Mouse (Mus musculus): ENCODE data around the gene Itpr2. TPM values are rescaled to one million over a fixed set of nuclear protein-coding genes. Genes with fewer than 3 reads are reported as not detected.
A peak's percentile ranks its signal among the peaks of the same experiment; 100 is the strongest.

Gene Itpr2
- total RNA-seq, 2 experiments from 2014 or later, result 8.6 to 10.1 TPM

DNA sequence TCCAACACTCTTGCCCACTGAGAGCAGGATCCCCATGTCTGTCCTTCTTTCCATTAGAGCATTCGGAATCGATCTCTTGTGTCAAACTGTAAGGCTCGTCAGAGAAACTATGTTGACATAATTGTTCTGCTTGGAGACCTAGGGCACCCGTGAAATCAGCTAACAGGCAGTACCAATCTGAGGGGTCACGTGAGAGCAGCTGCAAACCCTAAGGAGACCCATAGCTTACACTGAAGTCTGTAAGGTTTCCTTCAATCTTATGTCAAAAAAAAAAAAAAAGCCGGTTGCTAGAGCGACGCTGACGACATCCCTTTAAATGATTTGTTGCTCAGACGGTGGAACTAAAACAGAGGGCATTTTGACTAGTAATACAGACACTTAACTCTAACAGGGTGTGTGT, 212.2 kb downstream of the Itpr2 start:
- ATAC-seq (replicated peaks; ENCODE audit: low FRiP score, low TSS enrichment, poor library complexity, severe bottlenecking), result no peak

DNA sequence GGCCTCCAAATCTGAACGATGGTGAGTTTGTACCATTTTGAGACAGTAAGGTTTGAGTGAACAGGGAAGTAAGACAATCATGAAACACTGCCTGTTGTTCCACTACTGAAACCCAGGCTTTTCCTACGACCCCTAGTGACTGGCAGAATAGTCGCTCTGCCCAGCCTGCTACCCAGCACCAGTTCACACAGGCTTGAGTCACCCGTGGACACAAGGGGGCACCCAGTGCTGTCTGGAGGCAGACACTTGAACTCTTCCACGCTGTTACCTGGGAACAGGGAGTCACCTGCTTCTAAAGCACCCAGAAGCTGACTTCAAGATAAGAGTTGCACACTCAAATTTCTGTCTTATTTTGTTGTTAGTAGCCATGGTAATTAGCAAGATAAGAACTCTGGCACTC, 213.8 kb downstream of the Itpr2 start:
- ATAC-seq (replicated peaks; ENCODE audit: low FRiP score, low TSS enrichment, poor library complexity, severe bottlenecking), result 0 out of 2 replicates have a peak, but pooled peaks have one; percentile 9

DNA sequence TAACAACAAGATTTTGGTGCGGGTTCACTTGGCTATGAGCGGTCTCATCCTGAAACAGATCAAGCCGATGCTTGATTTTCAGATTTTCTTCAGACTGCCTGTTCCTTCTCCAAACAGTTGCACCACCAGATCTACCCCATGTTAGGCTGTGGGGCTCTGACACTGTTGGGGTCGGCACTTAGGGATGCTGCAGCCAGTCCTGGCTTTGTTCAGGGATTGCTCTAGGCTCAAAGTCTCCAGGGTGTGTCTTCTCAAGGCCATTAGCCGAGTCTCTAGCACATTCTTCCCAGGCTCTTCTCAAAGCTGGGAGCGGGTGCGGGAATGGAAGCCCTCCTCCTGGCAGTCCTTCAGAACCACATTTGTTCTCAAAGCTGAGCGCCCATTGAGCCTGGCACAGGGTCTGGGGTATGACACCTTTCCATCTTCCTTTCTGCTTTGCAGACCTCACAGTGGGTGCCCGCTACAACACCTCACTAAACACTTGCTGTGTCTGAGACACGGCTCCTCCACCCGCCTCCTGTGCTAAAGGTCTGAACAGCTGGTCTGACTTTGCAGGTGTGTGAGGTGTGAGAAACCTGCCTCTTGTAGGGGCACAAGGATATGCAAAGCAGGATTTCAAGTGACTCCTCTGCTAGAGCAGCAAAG, 217.0 kb downstream of the Itpr2 start:
- no peak for ATAC-seq (replicated peaks; ENCODE audit: low FRiP score, low TSS enrichment, poor library complexity, severe bottlenecking)

DNA sequence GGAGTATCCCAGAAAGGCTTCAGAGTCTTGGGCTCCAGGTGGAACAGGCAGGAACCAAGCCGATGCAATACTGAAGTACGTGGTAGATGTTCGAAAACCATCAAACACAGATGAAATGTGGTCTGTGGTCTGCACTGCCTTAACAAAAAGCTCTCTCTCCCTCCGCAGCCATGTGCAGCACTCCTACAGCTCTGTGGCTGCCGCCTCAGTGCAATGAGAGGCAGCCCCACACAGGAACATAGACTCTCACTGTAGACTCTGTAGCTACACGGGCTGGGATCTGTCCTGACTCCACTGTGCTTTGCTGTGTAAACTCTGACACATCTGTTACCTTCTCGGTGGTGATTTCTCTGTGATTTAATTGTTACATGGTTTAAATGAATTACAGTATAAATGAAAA, 218.0 kb downstream of the Itpr2 start:
- ATAC-seq (replicated peaks; ENCODE audit: low FRiP score, low TSS enrichment, poor library complexity, severe bottlenecking), result no peak

DNA sequence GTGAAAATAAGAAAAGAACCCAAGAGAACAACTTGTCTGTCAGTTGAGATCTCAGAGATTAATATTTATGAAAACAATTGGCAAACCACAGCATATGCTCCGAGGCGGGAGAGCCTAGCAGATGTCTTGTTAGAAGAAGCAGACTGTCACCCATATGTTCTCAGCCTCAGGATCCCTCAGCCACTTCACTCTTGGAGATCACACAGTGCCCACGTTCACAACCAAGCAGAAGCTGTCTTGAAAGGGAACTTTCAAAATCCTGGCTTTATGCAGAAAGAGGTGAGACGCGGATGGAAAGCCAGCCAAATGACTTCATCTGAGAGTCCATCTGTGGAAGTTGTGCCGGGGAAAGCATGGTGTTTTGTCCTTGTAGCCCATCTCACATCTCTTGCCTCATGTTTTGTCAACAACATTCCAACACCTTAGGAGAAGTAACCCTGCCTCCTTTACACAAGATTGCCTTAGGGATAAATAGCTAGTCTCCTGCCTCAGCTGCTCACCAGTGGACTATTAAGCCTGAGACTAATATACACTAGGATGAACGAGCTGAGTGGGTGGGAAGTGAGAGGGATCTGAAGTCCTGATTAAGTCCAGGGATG, 219.9 kb downstream of the Itpr2 start:
- no peak for ATAC-seq (replicated peaks; ENCODE audit: low FRiP score, low TSS enrichment, poor library complexity, severe bottlenecking)

DNA sequence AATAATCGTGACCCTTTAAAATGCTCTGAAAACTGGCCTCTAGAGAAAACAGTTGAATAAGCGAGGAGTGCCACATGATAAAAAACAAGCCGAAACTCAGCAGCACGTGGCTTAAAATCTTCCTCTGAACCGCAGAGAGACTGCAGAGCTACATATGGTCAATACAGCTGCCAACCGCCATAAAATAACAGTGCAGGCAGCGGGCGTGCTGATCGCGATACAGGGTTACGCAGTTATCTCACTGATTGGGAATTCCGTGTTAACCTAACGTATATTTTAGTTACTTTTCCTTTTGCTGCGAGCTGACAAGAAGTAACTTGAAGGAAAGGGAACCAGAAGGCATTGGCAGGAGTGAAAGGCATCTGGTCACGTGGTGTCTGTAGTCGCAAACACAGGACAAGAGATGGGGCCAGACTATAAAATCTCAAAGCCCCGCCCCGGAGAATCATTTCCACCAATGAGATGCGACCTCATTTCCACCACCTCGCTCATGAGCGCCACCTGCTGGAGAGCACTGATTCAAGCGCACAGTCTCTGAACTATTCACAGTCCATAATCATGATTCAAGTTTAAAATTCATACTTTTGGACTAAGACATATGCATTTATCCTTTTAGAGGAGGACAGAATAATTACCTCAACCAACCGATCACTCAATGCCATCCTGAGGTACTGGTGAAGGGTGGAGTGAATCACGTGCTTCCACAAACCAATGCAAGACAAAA, 220.7 kb downstream of the Itpr2 start:
- peak; percentile 49; the same call in 1 of the 2 replicates for ATAC-seq (replicated peaks; ENCODE audit: low FRiP score, low TSS enrichment, poor library complexity, severe bottlenecking)

DNA sequence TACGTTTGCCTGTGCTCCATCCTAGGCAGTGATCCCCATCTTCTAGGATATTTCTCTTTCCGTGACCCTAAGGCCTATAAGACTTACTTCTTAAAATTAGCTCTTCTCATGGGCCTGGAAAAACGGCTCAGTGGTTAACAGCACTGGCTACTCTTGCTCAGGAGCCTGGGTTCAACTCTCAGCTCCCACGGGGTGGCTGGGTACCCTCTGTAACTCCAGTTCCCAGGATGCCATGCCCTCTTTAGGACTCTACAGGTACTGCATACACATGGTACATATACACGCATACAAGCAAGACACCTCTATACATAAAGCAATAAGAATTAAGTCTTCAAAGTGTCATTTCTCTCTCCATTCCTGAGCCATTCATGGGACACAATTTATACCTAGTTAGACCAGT, 228.8 kb downstream of the Itpr2 start:
- no peak for ATAC-seq (replicated peaks; ENCODE audit: low FRiP score, low TSS enrichment, poor library complexity, severe bottlenecking)

DNA sequence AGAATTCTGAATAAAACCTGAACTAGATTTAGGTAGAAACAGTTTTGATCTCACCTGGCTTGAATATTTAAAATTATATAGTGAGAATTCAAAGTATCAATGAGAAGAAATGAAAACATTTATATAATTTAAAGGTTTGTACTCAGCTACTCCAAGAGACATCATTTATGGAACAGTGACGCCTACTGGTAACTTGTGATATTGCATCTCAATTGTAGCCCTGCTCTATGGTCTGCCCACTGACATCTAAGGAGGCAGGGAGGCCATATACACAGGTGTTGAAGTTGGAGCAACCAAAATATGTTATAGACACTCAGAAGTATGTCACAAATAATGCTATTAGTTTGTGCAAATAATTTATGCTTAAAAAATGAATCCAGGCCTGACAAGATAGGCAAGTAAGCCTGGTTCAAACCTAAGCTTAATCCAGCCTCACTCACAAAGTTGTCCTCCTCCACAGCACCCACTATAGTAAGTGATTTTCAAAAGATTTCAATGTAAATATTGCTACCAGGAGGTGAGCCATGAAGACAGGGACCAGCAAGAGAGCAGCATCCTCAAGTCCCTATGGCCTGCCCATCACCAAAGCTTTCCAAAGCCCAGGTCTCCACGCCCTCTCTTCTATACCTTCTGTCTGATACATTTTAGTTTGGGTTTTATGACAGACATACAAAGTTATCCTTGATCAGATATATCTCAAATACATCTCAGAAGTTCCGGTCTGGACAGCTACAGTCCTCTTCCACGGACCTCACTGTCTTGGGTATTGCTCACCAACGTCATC, 229.6 kb downstream of the Itpr2 start:
- ATAC-seq (replicated peaks; ENCODE audit: low FRiP score, low TSS enrichment, poor library complexity, severe bottlenecking), result 0 out of 2 replicates have a peak, but pooled peaks have one; percentile 43

DNA sequence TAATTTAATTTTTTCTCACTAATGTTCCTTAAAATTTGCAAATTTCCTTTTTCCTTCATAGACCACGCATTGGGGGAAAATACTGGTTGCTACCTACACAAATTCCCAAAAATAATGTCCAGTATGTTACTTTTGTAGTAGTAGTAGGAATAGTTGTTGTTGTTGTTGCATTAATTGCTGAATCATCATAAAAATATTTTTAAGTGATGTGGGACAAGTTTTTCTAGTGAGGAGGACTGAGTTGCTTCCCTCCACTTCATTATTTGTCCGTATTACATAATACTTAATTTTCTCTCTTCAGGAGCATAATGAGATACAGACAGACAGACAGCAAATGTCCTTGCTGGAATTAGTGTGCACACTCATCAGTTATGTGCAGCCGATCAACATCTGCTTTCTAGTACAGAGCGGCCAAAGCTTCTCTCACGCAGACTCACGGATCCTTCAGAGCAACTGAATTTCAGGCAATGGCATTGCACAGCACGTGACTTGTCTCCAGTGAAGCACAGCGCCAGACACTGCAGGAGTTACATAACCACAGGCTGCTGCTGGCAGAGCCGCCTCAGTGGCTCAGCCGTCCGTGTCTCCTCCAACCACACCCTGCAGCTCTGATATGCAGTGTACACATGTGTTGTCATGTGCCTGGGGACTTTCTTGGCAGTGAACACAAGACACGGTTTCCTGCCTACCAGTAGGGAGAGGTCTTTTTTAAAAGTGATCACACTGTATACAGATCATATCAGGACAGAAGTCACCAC, 231.1 kb downstream of the Itpr2 start:
- ATAC-seq (replicated peaks; ENCODE audit: low FRiP score, low TSS enrichment, poor library complexity, severe bottlenecking), result peak; percentile 100

DNA sequence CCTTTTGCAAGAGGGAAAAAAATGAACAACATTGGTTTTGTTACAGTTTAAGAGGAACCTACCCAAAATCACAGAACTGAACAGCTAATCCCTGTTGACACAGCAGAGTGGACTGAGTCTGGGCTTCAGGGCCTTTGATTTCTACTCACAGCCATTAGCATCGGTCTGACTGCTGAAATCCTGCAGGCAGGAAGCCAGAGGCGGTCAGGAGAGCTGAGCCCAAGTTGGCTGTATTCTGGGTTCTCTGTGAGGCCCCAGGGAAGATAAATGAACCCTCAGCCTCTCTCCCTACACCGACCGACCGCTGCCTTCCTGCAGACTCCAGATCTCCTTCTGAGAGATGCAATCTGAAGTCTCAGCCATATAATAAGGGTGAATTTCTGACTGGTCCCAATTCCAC, 231.9 kb downstream of the Itpr2 start:
- no peak for ATAC-seq (replicated peaks; ENCODE audit: low FRiP score, low TSS enrichment, poor library complexity, severe bottlenecking)

DNA sequence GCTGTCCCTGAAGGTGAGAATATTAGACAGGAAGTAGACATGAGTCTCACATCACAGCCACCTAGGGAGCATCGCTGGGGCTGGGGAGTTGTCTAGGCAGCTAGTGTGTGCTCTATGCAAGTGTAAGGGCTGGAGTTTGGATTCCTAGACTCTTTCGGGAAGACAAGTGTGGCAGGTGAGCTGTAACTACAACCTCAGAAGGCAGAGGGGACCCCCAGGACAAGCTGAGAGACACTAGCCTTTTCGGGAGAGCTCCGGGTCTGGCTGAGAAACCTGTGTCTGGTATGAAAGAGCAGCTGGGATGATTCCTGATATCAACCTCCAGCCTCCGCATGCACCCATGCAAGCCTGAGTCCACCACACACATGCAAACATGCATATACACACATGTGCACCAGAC, 232.7 kb downstream of the Itpr2 start:
- ATAC-seq (replicated peaks; ENCODE audit: low FRiP score, low TSS enrichment, poor library complexity, severe bottlenecking), result no peak

DNA sequence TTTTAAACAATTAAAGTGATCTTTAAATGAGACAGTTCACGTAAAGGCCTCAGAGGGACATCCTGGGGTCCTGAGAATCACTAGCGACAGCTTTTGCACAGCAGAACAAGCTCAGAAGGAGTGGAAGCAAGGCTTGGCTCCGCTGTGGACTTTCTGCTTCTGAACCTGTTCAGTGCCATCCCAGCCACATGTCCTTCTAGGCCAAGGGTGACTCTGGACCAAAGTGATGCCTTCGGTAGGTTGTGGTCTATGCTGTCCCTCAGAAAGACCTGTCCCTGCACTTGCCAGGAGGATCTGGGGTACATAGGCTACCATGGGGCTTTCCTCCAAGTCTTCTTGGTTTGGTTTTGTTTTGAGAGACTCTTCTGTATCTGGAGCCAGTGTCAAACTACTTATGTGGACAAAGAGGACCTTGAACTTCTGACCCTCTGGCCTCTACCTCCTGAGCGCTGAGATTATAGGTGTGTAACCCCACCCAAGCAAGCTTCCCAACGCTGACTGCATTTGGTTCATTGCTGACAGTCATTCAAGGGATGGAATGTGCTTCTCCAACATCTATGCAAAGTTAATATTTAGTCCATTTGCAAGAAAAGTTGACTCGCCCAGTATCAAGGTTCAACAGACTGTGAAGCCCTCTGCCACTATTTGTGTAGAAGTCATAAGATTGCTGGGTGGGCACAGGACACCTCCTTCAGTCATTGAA, 241.2 kb downstream of the Itpr2 start:
- ATAC-seq (replicated peaks; ENCODE audit: low FRiP score, low TSS enrichment, poor library complexity, severe bottlenecking), result no peak

DNA sequence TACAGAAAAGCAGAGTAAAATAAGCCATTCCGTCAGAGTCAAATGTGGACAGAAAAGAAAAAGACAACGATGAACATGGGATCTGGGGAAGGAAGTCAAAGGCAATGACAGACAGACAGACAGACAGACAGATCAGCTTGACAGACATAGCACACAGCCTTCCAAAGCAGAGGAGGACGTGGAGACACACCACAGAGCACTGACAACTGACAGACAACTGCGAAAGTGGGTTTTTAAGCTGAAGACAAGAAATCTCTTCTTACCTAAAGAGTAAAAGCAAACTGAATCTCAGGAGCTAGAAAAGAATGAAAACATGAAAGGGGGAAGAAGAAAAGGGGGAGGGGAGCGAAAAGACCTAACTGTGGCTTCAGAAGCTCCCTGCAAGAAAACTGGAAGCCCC, 243.3 kb downstream of the Itpr2 start:
- no peak for ATAC-seq (replicated peaks; ENCODE audit: low FRiP score, low TSS enrichment, poor library complexity, severe bottlenecking)

DNA sequence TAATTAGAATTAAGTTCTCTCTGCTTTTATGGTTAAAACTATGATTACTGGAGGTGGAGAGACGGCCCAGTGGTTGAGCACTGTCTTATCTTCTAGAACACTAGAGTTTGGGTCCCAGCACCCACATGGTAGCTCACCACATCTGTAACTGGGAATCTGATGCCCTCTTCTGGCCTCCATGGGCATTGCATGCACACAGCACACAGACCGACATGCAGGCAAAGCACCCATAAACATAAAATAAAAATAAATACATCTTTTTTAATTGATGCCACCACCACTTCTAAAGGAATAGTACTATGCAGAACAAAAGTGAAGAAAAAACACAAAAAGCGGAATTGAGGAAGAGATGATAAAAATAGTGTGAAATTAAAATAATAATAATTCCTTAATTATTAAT, 243.8 kb downstream of the Itpr2 start:
- no peak for ATAC-seq (replicated peaks; ENCODE audit: low FRiP score, low TSS enrichment, poor library complexity, severe bottlenecking)

DNA sequence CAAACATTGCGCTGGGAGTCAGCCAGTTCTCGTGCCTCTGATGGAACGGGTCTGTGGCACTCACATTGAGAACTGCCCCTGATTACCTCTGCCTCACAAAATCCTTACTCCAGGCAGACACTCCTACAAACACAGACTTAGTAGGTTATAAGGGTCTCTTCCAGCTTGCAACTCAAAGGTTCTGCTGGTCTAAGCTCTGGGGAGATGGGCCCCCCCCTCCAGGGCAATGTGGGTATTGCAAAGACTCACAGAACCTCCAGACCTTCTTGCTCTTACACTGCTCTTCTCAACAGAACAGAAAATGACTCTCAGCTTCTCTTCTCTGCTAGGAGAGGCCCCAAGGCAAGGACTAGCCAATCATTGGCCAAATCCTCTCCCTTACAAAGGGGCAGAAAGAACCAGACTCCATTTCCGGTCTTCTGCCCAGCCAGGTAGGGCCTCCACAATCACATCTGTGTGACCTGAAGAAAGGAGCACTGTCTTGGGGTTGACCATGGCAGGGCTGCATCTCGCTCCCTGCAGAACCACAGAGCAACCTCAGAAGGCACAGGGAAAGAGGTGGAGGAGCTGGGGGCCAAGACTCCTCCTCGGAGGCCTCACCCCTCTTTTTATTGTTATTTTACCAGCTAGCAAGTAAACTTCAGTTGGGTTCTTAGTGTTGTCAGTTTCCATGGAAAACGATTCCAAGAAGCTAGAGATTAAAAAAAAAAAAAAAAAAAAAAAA, 244.9 kb downstream of the Itpr2 start:
- peak; percentile 90 for ATAC-seq (replicated peaks; ENCODE audit: low FRiP score, low TSS enrichment, poor library complexity, severe bottlenecking)

DNA sequence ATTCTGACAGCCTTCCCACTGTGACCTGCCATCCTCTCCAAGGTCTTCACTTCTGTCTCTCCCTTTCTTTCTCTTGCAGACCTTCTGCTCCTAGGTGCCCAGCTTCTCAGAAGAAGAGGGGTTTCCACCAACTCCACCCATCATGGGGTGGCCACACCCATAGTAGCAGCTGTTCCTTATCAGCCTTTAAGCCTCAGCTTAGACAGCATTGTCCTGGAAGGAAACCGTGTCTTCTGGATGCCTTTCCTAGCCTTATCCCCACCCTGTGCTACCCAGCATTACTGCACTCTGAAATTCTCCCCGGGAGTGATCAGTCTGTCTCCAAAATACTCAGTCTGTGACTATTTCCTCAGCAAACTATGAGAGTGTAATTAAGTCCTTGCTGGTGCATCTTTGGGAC, 245.6 kb downstream of the Itpr2 start:
- peak; percentile 88 for ATAC-seq (replicated peaks; ENCODE audit: low FRiP score, low TSS enrichment, poor library complexity, severe bottlenecking)

DNA sequence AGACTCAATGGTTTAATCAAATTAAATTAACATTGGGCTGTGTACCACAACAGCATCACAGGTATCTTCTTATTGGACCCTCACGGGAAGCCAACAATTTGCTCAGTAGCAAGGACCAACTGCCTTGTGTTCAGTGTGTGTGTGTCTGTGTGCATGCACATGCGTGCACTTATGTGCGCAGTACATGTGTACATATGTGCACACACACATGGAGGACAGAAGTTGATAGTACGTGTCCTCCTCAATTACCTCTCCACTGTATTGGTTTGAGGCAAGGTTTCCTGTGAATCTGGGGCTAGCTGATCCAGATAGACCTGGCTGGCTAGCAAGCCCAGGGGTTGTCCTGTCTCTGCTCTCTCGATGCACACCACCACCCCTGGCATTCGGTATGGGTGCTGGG, 246.4 kb downstream of the Itpr2 start:
- no peak for ATAC-seq (replicated peaks; ENCODE audit: low FRiP score, low TSS enrichment, poor library complexity, severe bottlenecking)

DNA sequence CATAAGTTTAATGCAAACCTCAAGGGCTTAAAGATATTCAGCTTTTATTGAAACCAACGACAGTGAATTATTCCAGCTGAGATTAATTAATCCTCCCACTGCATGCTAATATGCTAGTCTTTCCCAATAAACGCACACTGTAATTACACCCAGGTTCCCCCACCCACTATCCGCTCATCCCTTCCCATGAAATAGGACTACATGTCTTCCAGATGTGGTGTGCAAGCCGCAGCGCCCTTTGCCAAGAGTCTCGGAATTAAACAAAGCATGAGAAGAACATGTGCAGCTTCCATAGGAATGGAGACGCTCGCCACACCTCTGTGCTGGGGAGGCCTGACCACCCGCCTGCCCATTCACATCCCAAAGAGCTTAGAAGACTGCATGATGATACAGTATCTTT, 247.1 kb downstream of the Itpr2 start:
- no peak for ATAC-seq (replicated peaks; ENCODE audit: low FRiP score, low TSS enrichment, poor library complexity, severe bottlenecking)
